Mouse (Mus musculus) cortical plate, adult 2 months (tissue): ENCODE measurements around the gene Ucp3. TPM values are rescaled to one million over a fixed set of nuclear protein-coding genes. Genes with fewer than 3 reads are reported as not detected.
A peak's percentile ranks its signal among the peaks of the same experiment; 100 is the strongest.

Experiments
- H3K27ac ChIP-seq: fragments of 200-500 bp; 2 replicates; pipeline ENCODE4 v1.5.1; 2012; ENCODE audit warnings: low read length, control low read depth, inconsistent platforms; ENCODE audit not compliant: insufficient read depth
- H3K4me1 ChIP-seq: fragments of 200-500 bp; 2 replicates; pipeline ENCODE4 v1.6.1; 2011; ENCODE audit warnings: low read length; ENCODE audit not compliant: control insufficient read depth, insufficient read depth
- H3K4me3 ChIP-seq: fragments of 200-500 bp; 2 replicates; pipeline ENCODE4 v1.5.1; 2011; ENCODE audit warnings: mild to moderate bottlenecking, low read length, control low read depth; ENCODE audit not compliant: insufficient read depth
- CTCF ChIP-seq: fragments of 200-500 bp; IDR thresholded peaks from 2 replicates; pipeline ENCODE4 v1.5.1; 2011; ENCODE audit warnings: mild to moderate bottlenecking, control low read depth, low read length; ENCODE audit not compliant: insufficient read depth; ENCODE audit errors: extremely low read depth
- POLR2A ChIP-seq: fragments of 200-500 bp; IDR thresholded peaks from 2 replicates; pipeline ENCODE4 v1.6.1; 2011; ENCODE audit warnings: mild to moderate bottlenecking, low read length, control low read depth; ENCODE audit not compliant: insufficient read depth; ENCODE audit errors: extremely low read depth
- polyA plus RNA-seq: library from polyadenylated mRNA; depleted of rRNA; stranded (reverse); fragments of >200 nt; gene quantifications from 2 replicates; pipeline ENCODE4 v1.2.3, GENCODE M21; 2012; rRNA removed

The Ucp3 gene
- 4.4 and 4.6 TPM in 2 replicates for polyA plus RNA-seq

DNA sequence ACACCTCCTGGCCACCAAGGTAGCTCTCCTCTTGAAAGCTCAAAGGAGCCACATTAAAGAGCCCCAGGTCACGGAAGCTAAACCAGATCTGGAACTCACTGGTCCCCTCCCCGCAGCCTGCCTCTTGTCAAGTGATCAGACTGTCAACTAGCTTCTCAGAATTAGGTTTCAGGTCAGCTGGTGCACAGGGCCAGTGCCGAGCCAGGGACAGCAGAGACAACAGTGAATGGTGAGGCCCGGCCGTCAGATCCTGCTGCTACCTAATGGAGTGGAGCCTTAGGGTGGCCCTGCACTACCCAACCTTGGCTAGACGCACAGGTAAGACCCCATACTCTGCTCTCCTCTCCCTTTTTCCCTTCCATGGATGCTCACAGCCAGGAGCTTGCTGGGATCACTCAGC, at the start of gene Ucp3:
Gene Ucp3, plus strand, starts transcription at position 214 of the 400 bp plus-strand sequence.
- Histone ChIP-seq H3K4me3 (no peak within 1 kb of the TSS), H3K4me1 (peaks cover 2% of the 10 kb centered on the region; the same call in 1 of the 2 replicates), H3K27ac (no peak within 1 kb of the TSS)
- no peak for TF ChIP-seq CTCF
- no peak for TF ChIP-seq POLR2A

DNA sequence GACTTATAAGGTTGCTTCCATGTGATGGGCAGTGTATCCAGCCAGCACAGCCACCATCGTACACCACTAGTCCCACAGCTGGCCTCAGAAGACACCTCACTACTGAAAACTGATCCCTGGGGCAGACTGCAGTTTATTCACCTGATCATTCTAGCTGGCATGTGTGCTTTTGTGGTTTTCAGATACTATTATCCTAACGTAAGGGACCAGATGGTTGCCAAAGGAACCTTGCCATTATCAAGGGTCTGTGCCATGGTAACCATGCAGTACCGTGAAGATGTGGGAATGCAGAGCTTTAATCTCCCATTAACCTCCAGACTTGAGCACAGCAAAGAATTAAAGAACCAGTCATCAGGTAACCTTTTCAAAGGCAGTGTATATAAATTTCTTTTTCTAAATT, 47.0 kb upstream of the Ucp3 start:
- TF ChIP-seq CTCF = no peak
- TF ChIP-seq POLR2A = no peak
- H3K4me3 ChIP-seq = no peak overlapping the region
- H3K27ac ChIP-seq = no peak overlapping the region
- no peaks in the 10 kb centered on the region for H3K4me1 ChIP-seq

DNA sequence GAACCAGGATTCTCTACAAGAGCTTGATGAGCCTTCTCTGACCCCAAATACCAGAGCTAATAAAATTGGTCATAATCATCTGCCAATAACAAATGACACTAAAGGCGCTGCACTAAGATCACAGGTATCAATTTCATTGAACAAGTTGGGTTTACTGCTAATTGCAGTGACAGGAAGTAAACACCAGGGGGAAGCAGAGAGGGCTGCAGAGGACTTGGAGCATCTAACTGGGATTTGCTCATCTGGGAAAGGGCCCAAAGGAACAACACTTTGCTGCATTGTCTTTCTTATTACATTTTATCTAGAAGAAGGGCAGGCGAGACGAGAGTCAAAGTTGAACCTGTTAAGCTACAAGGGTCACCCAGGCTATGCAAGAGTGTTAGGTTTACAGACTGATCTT, 43.7 kb upstream of the Ucp3 start:
- no peak overlapping the region for H3K27ac ChIP-seq
- H3K4me1 ChIP-seq = no peaks in the 10 kb centered on the region
- no peak overlapping the region for H3K4me3 ChIP-seq
- TF ChIP-seq CTCF (peak; percentile 92), POLR2A (no peak)

DNA sequence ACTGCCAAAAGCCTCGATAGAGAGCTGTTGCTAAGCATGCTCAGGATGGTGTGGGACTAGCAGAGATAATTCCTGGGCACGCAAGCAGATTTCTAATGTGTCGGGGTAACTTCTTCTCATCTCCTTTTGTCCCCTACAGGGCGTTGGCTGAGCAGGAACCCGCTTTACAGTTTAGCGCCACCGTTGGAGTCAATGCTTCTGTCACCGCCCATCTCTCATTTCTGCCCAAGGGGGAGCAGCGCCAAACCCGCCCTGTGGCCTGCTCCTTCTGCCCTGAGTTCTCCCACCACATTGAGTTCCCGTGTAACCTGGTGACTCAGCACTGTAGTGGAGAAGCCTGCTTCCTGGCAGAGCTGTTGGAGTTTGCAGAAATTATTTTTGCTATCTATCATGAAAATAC, 42.9 kb upstream of the Ucp3 start:
- Histone ChIP-seq H3K4me3 (no peak overlapping the region), H3K4me1 (no peaks in the 10 kb centered on the region), H3K27ac (no peak overlapping the region)
- TF ChIP-seq CTCF (no peak), POLR2A (no peak)

DNA sequence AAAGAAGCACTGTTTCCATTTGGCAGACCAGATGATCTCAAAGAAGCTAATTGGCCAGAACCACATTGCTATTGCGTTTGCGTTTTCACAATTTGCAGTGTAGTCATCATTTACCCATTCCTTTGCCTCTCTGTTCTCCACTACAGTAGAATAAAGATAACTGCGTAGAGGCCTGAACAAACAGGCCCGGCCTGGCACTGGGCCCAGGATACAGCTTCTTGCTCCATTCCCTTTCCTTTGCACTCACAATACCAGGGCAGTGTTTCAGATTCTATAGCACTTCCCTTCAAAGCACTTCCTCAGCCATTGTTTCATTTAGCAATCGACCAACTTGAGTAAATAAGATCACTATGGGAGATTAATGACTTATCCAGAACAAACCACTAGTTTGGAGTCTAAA, 41.7 kb upstream of the Ucp3 start:
- no peak overlapping the region for H3K4me3 ChIP-seq
- H3K27ac ChIP-seq = no peak overlapping the region
- H3K4me1 ChIP-seq = no peaks in the 10 kb centered on the region
- no peak for TF ChIP-seq CTCF
- no peak for TF ChIP-seq POLR2A

DNA sequence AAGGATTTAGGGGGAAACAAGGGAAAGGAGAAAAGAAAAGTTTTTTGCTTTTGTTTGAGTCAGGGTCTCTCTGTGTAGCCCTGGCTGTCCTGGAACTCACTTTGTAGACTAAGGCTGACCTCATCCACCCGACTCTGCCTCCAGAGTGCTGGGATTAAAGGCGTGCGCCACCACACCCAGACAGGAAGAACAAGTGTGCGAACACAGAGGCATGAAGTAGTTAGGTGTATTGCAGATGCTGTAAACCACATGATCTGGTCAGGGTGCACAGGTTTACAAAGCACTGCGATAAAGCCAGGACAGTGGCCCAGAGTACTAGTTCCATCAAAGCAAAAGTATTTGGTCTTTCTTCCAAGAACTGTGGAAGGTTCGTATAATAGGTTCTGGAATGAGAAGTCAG, 39.5 kb upstream of the Ucp3 start:
- Histone ChIP-seq H3K4me3 (no peak overlapping the region), H3K27ac (no peak overlapping the region), H3K4me1 (no peaks in the 10 kb centered on the region)
- no peak for TF ChIP-seq CTCF
- TF ChIP-seq POLR2A = no peak

DNA sequence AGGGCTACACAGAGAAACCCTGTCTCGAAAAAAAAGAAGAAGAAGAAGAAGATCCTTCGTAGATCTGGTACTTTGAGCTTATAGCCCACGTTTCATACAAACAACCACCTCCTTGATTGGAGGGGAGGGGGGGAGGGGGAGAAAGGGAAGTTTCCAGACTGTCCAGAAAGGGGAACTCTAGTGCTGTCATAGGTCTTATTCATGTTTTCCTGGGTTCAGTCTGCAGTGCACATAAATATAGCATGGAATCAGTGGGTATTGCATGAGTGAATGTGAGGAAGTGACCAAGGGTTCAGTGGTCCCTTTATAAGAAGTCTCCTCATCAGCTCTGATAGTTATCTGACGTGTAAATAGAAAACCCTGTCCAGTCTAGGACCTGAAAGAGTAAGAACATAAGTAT, 29.1 kb upstream of the Ucp3 start:
- Histone ChIP-seq H3K4me3 (no peak overlapping the region), H3K4me1 (no peaks in the 10 kb centered on the region), H3K27ac (no peak overlapping the region)
- TF ChIP-seq POLR2A = no peak
- no peak for TF ChIP-seq CTCF

DNA sequence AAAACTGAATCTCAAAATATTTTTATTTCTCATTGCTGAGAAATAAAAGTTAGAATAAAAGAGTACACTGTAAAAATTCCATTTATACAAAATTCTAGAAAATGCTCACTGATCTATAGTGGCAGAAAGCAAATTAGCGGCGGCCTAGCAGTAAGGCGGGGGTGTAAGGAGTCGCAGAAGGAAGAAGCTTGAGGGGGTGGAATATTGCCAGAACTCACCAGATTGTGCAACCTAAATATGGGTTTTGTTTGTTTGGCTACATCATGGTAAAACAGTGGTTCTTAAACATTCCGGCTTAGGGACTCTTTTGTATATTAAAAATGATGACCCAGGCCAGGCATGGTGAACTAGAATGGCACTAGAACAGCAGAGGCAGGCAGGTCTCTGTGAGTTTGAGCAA, 26.5 kb upstream of the Ucp3 start:
- Histone ChIP-seq H3K27ac (no peak overlapping the region), H3K4me3 (no peak overlapping the region), H3K4me1 (no peaks in the 10 kb centered on the region)
- TF ChIP-seq POLR2A (no peak), CTCF (no peak)

DNA sequence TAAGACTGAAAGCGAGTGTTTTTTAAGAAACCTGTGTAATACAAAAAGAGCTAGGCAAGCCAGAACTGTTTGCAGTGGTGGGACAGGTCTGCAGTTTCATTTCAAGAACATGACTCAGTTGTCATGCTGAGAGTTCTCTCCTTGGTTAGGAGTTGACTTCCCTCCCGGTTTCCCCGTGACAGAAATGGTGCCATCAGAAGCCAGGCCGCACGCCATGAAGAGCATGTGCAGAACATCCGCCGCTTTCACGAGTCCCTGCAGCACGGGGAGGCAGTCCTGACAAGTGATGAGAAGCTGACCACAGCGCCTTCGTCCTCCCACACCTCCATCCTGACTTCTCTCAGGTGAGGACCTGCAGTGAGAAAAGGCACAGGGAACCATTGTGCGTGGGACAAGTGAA, 24.3 kb upstream of the Ucp3 start:
- Histone ChIP-seq H3K4me3 (no peak overlapping the region), H3K4me1 (no peaks in the 10 kb centered on the region), H3K27ac (no peak overlapping the region)
- TF ChIP-seq CTCF (no peak), POLR2A (no peak)

DNA sequence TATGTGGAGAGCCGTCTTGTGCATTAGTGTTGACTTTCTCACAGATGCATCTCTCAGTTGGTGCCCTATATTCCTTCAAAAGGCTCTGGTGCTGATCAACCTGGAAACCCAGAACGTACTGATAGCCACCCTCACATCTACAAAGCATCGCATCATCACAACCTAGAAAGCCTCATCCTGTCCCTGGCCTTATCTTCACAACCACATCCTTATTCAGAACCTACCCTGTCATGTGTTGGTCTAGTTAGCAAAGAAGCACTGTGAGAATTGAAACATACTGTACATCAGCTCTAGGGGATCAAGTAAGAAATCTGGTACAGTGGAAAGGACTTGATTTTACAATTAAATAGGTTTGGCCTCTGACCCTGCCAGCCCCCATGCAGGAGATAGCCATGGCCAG, 23.8 kb upstream of the Ucp3 start:
- H3K4me1 ChIP-seq = no peaks in the 10 kb centered on the region
- no peak for TF ChIP-seq CTCF
- TF ChIP-seq POLR2A = no peak
- H3K27ac ChIP-seq = no peak overlapping the region
- no peak overlapping the region for H3K4me3 ChIP-seq

DNA sequence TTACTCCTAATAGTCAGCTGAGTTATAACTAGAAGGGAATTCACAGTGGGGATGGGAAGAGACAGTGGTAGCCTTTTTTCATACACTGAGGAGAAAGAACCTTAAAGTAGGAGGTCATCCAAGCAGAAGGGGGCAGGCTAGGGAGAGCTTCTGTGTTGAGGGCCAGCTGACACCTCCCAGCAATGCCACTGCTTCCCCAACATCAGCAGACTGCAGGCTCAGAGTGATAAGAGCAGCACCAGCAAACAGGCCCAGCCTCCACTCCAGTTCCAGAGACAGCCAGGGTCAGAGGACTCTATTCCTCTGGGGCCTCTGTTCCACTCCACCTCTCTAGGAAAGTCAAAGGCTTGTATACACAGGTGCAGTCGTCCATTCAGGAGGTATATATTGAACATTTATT, 14.6 kb upstream of the Ucp3 start:
- TF ChIP-seq POLR2A (no peak), CTCF (no peak)

More for the DNA sequence above, 14.6 kb upstream of the Ucp3 start:
- Histone ChIP-seq H3K4me3 (no peak overlapping the region), H3K4me1 (peaks cover 11% of the 10 kb centered on the region), H3K27ac (no peak overlapping the region)
